Mouse (Mus musculus) stomach, postnatal 0 days (tissue): ENCODE results near the gene Sdr42e1.

ENCODE experiments used
- CTCF ChIP-seq: IDR thresholded peaks from 2 replicates; pipeline ENCODE4 v1.5.1; 2016; ENCODE audit warnings: antibody characterized with exemption, low read depth, mild to moderate bottlenecking, moderate library complexity
- EP300 ChIP-seq: optimal IDR thresholded peaks from 2 replicates; pipeline ENCODE3; 2016; ENCODE audit warnings: antibody characterized with exemption

GRCm38 (mm10) chr8:117670461-117670860, 3.0 kb downstream of the Sdr42e1 start:
- no peak for TF ChIP-seq CTCF
- no peak for TF ChIP-seq EP300
